Mouse (Mus musculus) cortical plate, adult 2 months (tissue): ENCODE measurements around the gene Arhgap29.

Source experiments
- CTCF ChIP-seq: fragments of 200-500 bp; IDR thresholded peaks from 2 replicates; pipeline ENCODE4 v1.5.1; 2011; ENCODE audit warnings: mild to moderate bottlenecking, control low read depth, low read length; ENCODE audit not compliant: insufficient read depth; ENCODE audit errors: extremely low read depth
- POLR2A ChIP-seq: fragments of 200-500 bp; IDR thresholded peaks from 2 replicates; pipeline ENCODE4 v1.6.1; 2011; ENCODE audit warnings: mild to moderate bottlenecking, low read length, control low read depth; ENCODE audit not compliant: insufficient read depth; ENCODE audit errors: extremely low read depth

DNA sequence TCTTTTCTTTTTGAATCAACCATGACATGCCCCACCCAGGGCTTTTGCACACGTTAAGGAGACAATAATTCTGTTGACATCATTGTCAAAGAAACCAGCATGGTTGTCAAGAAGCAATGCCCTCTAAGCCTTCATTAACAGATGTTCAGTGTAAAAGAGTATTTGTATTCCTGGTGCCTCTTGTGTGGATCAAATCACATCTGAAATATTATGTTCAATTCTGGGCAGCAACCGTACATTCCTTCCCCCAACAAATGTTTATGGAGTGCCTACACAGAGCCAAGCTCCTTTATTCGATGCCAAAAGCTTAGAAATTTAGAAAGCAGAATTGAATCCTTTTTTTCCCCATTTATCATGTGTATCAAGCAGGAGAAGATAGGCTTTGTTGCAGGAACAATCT is 31.6 kb upstream of the Arhgap29 start:
- TF ChIP-seq CTCF: no peak
- no peak for TF ChIP-seq POLR2A
